Mouse (Mus musculus) lung, postnatal 25 days (tissue): Measurements from ENCODE around the gene Olfr32.
"Not testable (repeated sequence)": the region's sequence is repeated elsewhere in the genome, so short reads cannot be mapped to it uniquely, and the experiment has no call there.

Experiments used
- DNase-seq: peaks from one replicate; pipeline ENCODE4 v3.0.0; 2022; ENCODE audit warnings: low spot score

The Olfr32 gene

GRCm38 (mm10) chr2:90142196-90142595, at the start of gene Olfr32:
Gene Olfr32, minus strand, starts transcription at chr2:90142296.
- DNase-seq, result no peak

- DNase-seq, result not testable (repeated sequence)
Observed at GRCm38 (mm10) chr2:90187082-90187481, 45.0 kb upstream of the Olfr32 start.

GRCm38 (mm10) chr2:90186082-90186481, 44.0 kb upstream of the Olfr32 start:
- not testable (repeated sequence) for DNase-seq

- no peak for DNase-seq
Observed at GRCm38 (mm10) chr2:90153916-90154315, 11.8 kb upstream of the Olfr32 start.

GRCm38 (mm10) chr2:90152991-90153390, 10.9 kb upstream of the Olfr32 start, which contains the start of gene Olfr1270:
Gene Olfr1270, minus strand, starts transcription at chr2:90153091.
- DNase-seq, result no peak

- DNase-seq, result no peak
Observed at GRCm38 (mm10) chr2:90121312-90121711, 20.8 kb downstream of the Olfr32 start, which contains the start of gene Olfr1269. Gene Olfr1269, minus strand, starts transcription at chr2:90121412.
